Mouse (Mus musculus): ENCODE measurements around the gene Cep78.

Gene Cep78

DNA sequence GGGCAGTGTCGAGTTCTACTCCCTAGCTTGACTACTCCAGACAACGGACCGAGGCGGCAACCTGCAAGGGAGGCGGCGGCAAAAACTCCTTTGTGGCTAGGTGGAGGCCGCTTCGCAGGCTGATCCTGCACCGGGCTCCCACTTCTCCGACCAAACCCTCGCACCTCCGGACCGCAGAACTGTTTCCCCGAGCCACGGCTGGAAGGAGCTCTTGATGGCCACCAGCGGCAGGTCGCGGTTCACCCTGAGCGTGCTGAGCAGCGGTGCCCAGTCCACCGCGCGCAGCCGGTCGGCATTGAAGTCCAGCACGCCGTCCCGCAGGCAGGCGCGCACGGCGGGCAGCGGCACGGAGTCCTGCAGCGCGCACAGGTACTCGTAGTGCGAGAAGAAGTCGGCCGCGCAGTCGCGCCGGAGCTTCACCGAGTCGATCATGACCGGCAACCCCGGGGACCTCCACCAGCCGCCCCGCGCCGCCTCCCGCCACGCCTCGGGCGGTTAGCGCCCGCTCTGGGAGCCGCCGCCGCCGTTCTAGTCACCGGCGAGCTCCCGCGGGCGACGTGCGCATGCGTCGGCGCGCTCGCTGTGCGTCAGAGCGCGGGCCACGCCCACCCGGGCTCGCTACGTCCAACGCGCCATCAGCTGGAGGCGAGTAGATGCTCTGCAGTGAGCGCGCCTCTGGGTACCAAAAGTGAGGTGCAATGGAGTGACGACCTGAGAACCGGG is at the start of gene Cep78:
Cep78 (minus strand) TSS at position 541 of the 723 bp plus-strand sequence.
- DNase-seq (ENCODE audit: low read depth): peak; percentile 98

DNA sequence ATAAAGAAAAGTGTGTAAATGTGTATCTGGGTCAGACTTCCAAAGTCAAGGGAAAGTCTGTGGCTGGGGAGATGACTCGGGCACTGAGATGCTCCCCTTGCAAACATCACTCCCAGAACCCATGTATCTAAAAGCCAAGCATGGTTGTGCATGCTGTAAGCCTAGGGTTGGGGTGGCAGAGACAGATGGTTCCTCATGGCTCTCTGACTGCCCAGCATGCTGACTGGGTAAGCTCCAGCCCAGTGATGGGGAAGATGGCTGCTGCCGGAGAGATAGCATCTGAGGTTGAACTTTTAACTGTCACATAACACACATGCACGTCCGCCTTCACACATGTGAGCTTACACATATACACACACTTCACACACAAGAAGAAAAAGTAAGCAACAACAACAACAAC is 46.5 kb upstream of the Cep78 start:
- no peak for DNase-seq (ENCODE audit: low read depth)

DNA sequence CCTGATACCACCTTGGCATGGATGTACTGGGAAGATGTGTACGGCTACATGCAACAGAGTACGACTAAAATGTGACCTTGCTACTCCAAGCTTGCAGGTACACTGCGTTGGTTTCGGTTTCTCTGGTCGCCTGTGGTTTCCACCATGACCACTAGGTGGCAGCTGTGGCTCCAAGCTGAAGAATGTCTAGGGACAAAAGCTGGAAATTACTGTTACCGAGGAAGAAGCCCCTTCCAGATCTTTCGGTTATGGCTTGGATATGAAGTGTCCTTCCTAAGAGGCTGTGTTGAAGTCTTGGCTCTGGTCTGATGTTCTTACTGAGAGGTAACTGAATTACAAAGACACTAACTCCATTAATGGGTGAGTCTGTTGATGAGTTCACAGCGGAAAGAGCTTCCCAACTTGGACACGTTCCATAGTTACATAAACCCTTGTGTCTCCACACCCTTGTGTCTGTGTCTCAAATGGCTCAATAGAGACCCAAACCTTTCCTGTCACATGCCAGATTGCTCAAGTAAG is 44.5 kb upstream of the Cep78 start:
- peak; percentile 63 for DNase-seq (ENCODE audit: low read depth)

DNA sequence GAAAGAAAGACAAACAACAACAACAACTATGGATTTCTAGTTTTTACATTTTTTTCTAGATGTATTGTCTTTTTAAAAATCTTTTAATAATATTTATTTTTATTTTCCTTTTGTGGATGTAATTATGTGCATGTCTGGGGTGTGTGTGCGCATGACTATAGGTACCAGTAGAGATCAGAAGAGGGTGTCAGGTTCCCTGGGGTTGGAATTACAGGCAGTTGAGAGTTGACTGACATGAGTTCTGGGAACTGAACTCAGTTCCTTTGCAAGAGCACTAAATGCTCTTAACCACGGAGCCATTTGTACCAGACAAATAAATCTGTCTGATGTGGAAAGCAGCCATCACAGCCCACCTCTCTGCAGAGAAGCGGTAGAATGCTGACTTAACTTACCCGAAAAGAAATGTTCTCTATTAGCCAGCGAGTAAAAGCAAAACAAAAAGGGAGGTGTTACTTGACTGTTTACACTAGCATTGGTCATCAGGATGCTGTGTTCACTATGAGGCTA is 44.0 kb upstream of the Cep78 start:
- DNase-seq (ENCODE audit: low read depth): no peak

DNA sequence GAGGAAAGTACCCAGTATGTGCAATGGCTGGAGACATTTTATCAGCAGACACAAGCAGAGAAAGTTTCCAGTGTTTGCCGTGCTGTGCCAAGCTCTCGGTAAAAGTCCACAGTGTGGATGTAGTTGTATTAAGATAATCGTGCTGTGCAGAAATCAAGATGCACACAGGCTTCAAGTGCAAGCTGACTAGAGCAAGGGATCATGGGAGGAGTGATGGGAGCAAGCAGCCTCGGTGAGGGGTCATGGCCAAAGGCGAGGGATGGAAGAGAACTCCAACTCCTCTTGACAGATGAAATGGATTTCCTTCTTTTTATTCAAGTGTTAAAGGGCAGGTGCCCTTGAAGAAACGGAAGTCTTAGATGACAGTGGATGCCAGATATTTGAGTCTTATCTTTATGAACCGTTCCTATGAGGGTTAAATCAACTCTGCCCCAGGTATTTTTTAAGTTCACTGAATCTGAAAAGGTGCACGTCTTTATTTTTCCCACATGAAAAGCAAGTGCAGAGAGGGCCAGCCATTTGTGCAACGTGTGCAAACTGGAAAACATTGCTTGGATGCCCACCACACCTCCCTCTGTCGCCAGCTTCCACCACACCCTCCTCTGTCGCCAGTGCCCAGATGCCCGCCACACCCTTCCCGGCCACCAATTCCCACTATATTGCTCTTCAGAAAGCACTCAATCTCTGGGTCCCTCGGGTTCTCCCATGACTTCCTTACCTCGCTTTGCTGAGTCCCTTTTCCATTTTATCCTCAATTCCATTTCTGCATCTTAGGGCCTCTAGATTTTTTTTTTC is 43.3 kb upstream of the Cep78 start:
- no peak for DNase-seq (ENCODE audit: low read depth)

DNA sequence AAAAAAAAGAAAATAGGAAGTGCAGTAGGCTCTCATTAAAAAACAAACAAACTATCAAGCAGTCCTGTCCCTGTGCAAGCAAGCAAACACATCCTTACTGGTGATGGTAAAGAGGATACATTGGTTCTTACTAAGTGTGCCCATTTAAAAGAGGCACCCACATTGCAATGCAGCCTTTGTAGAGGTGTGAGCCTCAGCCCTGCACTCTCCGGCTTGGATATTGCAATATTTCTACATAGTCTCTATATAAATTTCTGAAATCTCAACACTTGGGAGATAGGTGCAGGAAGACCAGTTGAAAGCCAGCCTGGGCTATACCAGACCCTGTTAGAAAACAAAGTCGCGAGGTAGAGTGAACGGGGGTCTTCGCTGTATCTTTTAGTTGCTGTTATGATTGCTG is 41.5 kb upstream of the Cep78 start:
- no peak for DNase-seq (ENCODE audit: low read depth)

DNA sequence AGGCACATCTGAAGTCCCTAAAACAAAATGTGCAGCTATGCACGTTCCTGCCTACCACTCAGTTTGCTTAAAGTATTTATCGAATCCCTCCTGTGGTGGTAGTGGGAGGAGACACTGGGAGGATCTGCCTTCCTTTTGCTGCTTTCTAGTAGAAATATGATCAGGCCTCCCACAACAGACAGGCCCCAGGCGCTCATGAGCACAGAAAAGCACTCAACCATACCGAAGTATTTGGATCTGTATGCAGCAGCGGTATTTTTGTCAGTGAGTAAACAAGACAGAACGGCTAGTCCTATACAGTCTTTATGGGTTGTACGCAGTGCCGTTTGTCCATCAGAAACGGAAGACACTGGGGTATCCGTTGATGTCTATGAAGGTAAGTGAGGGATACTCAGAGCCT is 37.4 kb upstream of the Cep78 start:
- DNase-seq (ENCODE audit: low read depth): no peak

DNA sequence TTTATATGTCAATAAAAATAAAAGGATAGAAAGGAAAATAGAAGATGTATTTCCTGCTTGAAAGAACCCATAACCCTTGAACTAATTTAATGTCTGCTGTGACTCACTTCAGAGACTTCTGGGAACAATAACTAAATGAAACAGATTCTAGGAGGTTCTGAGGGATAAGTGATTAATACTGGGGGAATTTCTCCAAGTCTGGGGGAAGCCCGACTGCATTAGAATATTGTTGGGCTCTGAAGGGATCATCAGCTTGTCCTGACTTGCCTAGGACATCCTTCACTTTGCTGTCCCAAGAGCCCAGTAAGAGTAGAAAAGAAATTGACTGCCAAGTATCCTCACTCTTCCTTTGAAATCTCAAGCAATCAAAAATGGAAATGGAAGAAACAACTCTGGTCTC is 31.4 kb upstream of the Cep78 start:
- DNase-seq (ENCODE audit: low read depth): peak; percentile 70

DNA sequence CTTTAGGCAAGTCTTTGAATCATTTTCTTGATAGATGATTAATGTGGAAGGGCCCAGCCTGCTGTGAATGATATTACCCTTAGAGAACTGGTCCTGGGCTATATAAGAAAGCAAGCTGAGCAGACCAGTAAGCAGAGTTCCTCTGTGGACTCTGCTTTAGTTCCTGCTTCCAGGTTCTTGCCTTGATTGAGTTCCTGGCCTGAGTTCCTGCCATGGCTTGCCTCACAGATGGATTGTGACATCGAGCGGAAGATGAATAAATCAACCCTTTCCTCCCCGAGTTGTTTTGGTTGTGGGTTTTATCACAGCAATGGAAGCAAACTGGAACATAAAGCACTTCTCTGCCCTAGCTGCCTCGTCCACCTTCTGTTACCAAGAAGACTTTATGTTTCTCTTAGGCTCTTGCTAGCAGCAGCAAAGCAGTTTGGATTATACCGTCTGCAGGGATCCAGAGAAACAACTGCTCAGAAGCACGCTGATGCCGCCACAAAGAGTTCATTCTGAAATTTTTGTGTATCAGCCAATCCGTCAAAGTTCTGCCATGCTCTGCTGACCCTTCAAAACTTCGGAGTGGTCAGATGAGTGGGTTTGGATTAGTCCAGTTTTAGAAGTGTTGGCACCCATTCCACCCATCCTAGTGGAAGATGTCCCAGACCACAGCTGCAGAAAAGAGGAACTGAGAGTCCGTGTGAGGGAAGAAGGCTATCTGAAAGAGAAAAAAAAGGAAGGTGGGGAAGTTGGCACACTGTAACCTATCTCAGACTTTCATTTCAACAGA is 30.6 kb upstream of the Cep78 start:
- DNase-seq (ENCODE audit: low read depth): no peak

DNA sequence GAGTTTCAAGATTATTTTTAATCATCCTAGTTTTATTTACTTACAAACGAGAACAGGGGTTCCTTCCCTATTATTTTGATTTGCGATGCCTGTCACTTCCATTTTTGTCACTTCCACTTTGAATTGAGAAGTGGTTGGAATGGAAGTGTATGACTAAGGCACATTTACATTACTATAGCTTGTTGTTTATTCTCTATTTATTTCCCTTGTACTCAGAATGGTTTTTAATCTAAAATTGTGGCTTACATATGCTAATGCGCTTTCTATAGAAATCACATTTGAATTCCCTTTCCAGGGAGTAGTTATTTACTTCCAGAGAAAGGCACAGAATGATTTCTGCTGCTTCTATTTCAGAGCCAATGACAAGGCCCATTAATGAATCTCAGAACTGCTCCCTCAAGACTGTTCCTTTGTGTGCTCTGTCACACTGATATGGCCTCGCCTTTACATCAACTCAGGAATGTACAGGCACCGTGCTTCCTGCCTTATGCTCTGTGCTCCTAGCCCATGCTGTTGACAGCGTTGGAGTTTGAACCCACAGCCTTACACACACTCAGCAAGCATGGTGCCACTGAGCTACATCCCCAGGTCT is 25.1 kb upstream of the Cep78 start:
- no peak for DNase-seq (ENCODE audit: low read depth)

DNA sequence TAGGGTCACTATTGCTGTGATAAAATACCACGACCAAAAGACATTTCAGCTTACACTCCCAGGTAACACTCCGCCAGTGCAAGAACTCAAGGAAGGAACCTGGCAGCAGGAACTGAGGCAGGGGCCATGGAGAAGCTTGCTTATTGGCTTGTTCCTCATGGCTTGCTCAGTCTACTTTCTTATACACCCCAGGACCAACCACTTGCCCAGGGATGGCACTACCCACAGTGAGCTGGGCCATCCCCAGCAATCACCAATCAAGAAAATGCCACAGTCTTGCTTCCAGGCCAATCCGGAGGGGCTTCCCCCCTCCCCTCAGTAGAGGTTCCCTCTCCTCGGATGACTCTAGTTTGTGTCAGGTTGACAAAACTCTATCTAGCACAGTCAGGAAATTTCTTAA is 24.3 kb upstream of the Cep78 start:
- DNase-seq (ENCODE audit: low read depth): no peak

DNA sequence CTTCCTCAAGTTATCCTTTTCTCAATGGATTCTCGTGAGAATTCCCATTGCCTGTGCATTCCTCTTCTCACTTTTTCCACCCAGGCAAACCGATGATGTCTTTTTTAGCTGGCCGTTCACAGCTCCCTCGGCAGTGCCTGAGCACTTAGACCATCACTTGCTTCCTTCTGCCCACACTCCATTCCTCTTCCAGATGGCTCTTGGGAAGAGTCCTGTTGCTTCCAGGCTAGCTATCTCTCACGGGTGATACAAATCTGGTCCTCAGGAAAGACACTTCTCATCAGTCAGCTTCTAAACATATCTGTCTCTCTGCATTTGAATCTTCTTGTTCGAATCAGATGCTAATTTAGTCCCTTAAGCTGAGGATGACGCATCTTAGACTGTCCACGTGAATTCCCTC is 22.3 kb upstream of the Cep78 start:
- DNase-seq (ENCODE audit: low read depth): no peak

DNA sequence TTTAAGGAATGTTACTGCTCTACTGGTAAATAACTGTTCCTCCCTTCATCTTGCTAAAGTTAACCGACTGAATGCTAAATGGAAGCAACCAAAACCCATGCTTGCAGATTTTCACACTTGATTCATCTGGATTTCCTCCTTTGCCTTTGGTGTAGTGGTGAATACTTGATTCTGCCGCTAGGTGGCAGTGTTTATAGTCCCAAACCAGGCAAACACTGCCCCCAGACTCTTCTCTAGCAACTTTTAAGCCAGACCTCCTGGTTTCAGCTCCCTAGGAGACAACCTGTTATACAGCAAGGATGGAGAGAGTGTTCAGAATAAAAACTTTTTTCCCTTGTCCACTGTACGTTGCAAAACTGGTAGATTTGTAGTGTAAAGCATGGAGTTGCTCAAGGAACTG is 13.4 kb upstream of the Cep78 start:
- DNase-seq (ENCODE audit: low read depth): peak; percentile 86

DNA sequence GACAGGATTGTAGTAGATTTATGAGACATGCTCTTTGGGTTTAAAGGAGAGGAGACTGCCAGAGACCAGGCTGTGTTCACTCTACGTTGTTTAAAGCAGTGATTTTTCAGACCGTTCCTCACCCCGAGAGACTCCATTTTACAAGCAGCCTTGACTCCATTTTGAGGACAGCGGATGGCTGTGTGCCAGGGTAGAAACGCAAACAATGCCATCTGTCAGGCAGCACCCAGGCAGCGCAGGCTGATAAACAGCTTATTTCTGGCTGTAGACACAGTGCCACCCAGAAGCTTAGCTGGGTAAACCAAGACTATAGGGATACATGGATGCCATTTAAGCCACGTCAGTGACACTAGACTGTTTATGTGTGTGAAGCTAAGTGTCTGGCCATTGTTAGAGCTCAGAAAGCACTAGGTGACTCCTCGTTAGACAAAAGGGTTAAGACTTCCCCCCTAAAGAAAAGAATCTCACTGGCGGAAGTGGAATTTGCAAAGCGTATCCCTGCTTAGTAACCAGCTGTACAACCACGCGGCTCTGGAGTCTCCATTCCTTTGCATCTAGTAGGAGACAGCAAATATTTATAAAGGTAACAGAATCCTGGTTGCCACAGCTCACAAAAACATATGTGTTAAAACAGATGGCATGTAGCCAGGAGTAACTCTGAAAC is 12.2 kb upstream of the Cep78 start:
- no peak for DNase-seq (ENCODE audit: low read depth)

DNA sequence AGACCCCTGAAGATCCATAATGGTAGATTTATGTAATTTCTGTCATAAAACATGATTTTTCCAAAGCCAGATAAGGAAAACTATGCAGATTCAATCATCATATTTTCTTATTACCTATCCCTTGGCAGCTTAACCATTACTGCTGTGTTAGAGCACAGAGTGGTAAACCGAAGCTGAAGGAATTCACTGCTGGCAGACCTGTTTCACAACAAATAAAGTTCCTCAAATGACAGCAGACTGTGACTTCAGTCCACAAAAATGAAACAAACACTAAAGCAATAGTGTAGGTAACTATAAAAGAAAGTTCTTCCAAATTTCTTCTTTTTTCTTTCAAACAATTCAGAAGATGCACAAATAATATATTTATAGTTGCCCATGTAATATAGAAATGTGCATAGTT is 5.3 kb upstream of the Cep78 start:
- no peak for DNase-seq (ENCODE audit: low read depth)

DNA sequence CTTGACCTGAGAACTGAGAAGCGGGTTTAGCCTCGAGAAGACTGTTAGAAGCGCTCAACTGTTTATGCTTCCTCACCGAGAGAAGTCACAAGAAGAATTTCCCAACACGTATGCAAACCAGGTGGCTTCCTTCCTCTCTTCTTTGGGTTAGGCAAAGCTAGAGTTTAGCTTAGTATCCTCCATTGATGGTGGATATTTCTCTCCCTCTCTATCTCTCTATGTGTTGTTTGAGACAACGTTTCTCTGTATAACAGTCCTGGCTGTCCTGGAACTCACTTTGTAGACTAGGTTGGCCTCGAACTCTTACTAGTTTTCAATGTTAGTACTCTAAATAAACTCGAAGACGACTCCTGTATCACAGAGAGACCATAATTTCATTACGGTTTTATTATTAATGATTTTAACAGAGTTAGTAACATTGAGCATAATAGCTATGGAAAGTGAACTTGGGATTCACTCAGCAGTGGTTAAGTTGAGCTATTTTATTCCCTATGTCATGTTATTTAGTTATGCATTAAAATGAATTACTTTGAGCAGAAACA is 454 bp upstream of the Cep78 start:
- DNase-seq (ENCODE audit: low read depth): no peak

DNA sequence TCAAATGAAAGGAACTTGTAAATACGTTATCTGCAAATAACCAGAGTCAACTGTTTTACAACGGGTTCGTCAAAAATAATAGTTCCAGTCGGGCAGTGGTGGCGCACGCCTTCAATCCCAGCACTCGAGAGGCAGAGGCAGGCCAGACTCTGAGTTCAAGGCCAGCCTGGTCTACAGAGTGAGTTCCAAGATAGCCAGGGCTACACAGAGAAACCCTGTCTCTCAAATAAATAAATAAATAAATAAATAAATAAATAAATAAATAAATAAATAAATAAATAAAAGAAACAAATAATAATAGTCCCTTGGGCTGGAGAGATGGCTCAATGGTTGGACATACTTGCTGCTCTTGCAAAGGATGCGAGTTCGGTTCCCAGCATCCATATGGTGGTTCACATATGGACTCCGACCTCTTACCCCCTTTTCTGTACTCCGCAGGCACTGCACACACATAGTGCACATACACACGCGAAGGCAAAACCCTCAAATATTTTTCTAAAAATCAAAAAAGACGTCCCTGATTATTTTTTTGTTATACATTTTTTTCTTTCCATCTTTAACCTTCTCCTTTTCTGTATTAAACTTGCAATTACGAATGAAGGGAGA is 947 bp downstream of the Cep78 start:
- no peak for DNase-seq (ENCODE audit: low read depth)

DNA sequence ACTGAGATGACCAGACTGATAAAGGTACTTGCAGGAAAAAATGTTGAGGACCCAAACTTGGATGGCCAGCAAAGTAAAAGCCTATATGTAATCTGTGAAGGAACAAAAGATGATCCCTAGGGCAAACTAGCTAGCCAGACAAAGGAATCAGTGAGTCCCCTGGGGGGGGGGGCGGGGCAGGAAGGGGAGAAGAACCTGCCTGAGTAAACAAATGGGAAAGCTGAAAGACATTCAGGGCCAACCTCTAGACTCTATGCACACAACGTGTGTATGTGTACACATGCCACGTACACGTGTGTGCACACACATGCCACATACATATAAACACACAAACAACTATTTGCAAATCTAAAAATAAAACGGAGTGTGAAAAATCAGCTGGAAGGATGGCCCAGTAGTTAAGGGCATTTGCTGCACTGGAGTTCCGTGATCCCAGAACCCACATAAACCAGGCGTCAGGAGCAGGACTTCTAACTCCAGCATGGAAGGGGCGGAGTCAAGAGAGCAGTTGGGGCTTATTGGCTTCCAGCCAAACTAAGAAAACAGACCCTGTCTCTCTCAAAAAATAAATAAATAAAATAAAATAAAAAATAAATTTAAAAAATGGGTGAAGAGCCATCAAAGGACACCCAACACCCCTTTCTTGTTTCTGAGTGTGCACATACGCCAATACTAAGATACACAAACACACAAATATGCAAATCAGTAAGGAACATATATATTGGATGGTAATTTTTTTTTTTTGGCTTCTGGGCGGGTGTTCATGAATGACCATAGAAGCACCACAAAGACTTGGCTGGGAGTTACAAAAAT is 1.7 kb downstream of the Cep78 start:
- no peak for DNase-seq (ENCODE audit: low read depth)

DNA sequence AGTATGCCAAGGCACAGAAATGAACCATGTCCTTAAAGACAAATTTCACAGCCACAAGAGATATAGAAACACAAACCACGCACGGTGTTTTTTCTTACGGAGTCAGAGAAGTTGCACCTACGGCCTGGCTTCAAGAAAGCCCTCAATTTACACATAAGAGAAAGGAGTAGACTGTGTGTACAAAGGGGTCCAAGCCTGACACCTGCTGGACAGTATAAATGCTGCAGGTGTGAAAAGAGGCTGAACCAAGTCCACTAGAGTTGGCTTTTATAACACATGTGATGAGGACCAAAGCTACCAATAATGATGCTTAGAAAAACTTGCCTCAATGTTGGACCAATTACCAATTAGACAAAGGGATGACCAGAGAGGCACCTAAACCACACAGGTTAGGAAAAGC is 2.9 kb downstream of the Cep78 start:
- peak; percentile 90 for DNase-seq (ENCODE audit: low read depth)

DNA sequence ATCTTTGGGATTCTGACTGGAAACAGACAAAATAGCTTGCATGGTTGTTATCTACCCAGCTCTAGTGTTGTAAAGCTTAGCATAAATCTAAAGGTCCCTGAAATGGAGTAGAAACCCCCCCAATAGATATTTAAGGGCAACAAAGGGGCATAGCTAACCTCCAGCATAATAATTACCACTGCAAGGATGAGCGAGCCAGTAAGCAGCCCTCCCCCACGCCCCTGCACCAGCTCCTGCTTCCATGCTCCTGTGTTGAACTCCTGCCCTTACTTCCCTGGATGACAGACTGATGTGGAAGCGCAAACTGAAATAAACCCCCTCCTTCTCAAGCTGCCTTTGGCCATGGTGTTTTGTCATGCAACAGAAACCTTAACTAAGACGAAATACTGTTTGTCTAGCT is 11.4 kb downstream of the Cep78 start:
- no peak for DNase-seq (ENCODE audit: low read depth)
